Mouse (Mus musculus) myocyte (in vitro differentiated cells): Measurements from ENCODE around the gene Gm37240. TPM values are rescaled to one million over a fixed set of nuclear protein-coding genes. Genes with fewer than 3 reads are reported as not detected.

Experiments used
- H3K27me3 ChIP-seq: one replicate; pipeline ENCODE4 v1.6.1; 2011; ENCODE audit not compliant: control insufficient read depth, insufficient read depth, insufficient read length
- H3K36me3 ChIP-seq: one replicate; pipeline ENCODE4 v1.6.1; 2011; ENCODE audit not compliant: control insufficient read depth, insufficient read depth
- H3K4me2 ChIP-seq: one replicate; pipeline ENCODE4 v1.6.1; 2011; ENCODE audit warnings: low read depth, control low read depth
- H3K4me3 ChIP-seq: one replicate; pipeline ENCODE4 v1.5.1; 2011; ENCODE audit warnings: mild to moderate bottlenecking, control low read depth, moderate library complexity
- H3K79me2 ChIP-seq: one replicate; pipeline ENCODE4 v1.6.1; 2011; ENCODE audit not compliant: control insufficient read depth, insufficient read depth
- H3ac ChIP-seq: one replicate; pipeline ENCODE4 v1.6.1; 2011; ENCODE audit not compliant: control insufficient read depth, insufficient read length
- CEBPB ChIP-seq: IDR thresholded peaks from 2 replicates; pipeline ENCODE4 v1.6.1; 2011; ENCODE audit warnings: mild to moderate bottlenecking, moderate library complexity; ENCODE audit not compliant: poor library complexity, insufficient read depth, severe bottlenecking
- E2F4 ChIP-seq: IDR thresholded peaks from one replicate; pipeline ENCODE4 v1.6.1; 2011; ENCODE audit warnings: mild to moderate bottlenecking, control low read depth, moderate library complexity; ENCODE audit not compliant: insufficient read depth
- MAX ChIP-seq: IDR thresholded peaks from one replicate; pipeline ENCODE4 v1.6.1; 2011; ENCODE audit warnings: low read depth, mild to moderate bottlenecking, control low read depth
- MYOD1 ChIP-seq, 3 experiments: IDR thresholded peaks; one replicate each; pipeline ENCODE4 v1.6.1; 2011; ENCODE audit warnings: control low read depth in 2 of 3, low read depth in 2 of 3, mild to moderate bottlenecking in 2 of 3, moderate library complexity in 1 of 3; ENCODE audit not compliant: insufficient read length in 2 of 3, control insufficient read depth in 1 of 3
- MYOG ChIP-seq, 3 experiments: IDR thresholded peaks; one replicate each; pipeline ENCODE4 v1.6.1; 2011; ENCODE audit warnings: control low read depth in 2 of 3, low read depth in 2 of 3, mild to moderate bottlenecking in 2 of 3; ENCODE audit not compliant: insufficient read length in 2 of 3, control insufficient read depth in 1 of 3, insufficient read depth in 1 of 3
- POLR2A ChIP-seq: IDR thresholded peaks from one replicate; pipeline ENCODE4 v1.6.1; 2011; ENCODE audit warnings: low read depth, mild to moderate bottlenecking, control low read depth, moderate library complexity; ENCODE audit not compliant: insufficient read length
- POLR2AphosphoS2 ChIP-seq: IDR thresholded peaks from one replicate; pipeline ENCODE4 v1.6.1; 2011; ENCODE audit warnings: low read depth, control low read depth; ENCODE audit not compliant: insufficient read length
- REST ChIP-seq: IDR thresholded peaks from one replicate; pipeline ENCODE4 v1.6.1; 2011; ENCODE audit warnings: mild to moderate bottlenecking, control low read depth, moderate library complexity; ENCODE audit not compliant: insufficient read depth, insufficient read length
- SRF ChIP-seq: IDR thresholded peaks from one replicate; pipeline ENCODE4 v1.6.1; 2011; ENCODE audit warnings: low read depth; ENCODE audit not compliant: control insufficient read depth, insufficient read length
- TCF12 ChIP-seq: IDR thresholded peaks from one replicate; pipeline ENCODE4 v1.6.1; 2011; ENCODE audit warnings: mild to moderate bottlenecking, control low read depth; ENCODE audit not compliant: poor library complexity, insufficient read depth, severe bottlenecking
- TCF3 ChIP-seq: IDR thresholded peaks from one replicate; pipeline ENCODE4 v1.6.1; 2011; ENCODE audit warnings: low read depth, control low read depth; ENCODE audit not compliant: insufficient read length
- USF1 ChIP-seq: IDR thresholded peaks from one replicate; pipeline ENCODE4 v1.6.1; 2011; ENCODE audit warnings: low read depth, mild to moderate bottlenecking, control low read depth, moderate library complexity
- polyA plus RNA-seq: library from polyadenylated mRNA; unstranded; fragments of >200 nt; fragmentation: generic; extraction: Trizol; gene quantifications from one replicate; pipeline ENCODE4 v1.2.1, GENCODE M21; 2012; ENCODE audit warnings: missing spikeins

Gene Gm37240
- polyA plus RNA-seq, 1 experiment: 8.7 TPM

- no peaks in the 10 kb centered on the region for H3K79me2 ChIP-seq
- H3K36me3 ChIP-seq: no peaks in the 10 kb centered on the region
- no peak overlapping the region for H3K4me2 ChIP-seq
- H3K4me3 ChIP-seq: no peak overlapping the region
- no peak for TF ChIP-seq SRF
- no peak for TF ChIP-seq MYOG (IDR thresholded peaks at IDR 0.05; ENCODE audit: control insufficient read depth in 1 of 3, insufficient read depth in 1 of 3, insufficient read length in 2 of 3, low read depth in 2 of 3)
- TF ChIP-seq TCF12: no peak
- no peak for TF ChIP-seq USF1
- TF ChIP-seq E2F4: no peak
- TF ChIP-seq TCF3: no peak
- TF ChIP-seq REST: no peak
- no peak for TF ChIP-seq POLR2AphosphoS2
- no peak overlapping the region for H3ac ChIP-seq
- peaks cover 4% of the 10 kb centered on the region for H3K27me3 ChIP-seq
Measured at GRCm38 (mm10) chr3:85024817-85025705, 862.3 kb downstream of the Gm37240 start.

GRCm38 (mm10) chr3:85024237-85024636, 863.1 kb downstream of the Gm37240 start:
- H3ac ChIP-seq: no peak overlapping the region
- no peak for TF ChIP-seq TCF12
- H3K79me2 ChIP-seq: no peaks in the 10 kb centered on the region
- no peak overlapping the region for H3K4me2 ChIP-seq
- H3K4me3 ChIP-seq: no peak overlapping the region
- no peaks in the 10 kb centered on the region for H3K36me3 ChIP-seq
- peaks cover 4% of the 10 kb centered on the region for H3K27me3 ChIP-seq

GRCm38 (mm10) chr3:85022800-85023199, 864.5 kb downstream of the Gm37240 start:
- H3K27me3 ChIP-seq: peaks cover 4% of the 10 kb centered on the region
- no peak overlapping the region for H3K4me3 ChIP-seq
- no peak overlapping the region for H3K4me2 ChIP-seq
- H3K79me2 ChIP-seq: no peaks in the 10 kb centered on the region
- no peaks in the 10 kb centered on the region for H3K36me3 ChIP-seq
- no peak for TF ChIP-seq CEBPB
- TF ChIP-seq SRF: no peak
- no peak for TF ChIP-seq REST
- TF ChIP-seq TCF12: no peak
- TF ChIP-seq E2F4: no peak
- H3ac ChIP-seq: no peak overlapping the region

- Histone ChIP-seq H3ac (no peak overlapping the region), H3K4me3 (no peak overlapping the region), H3K27me3 (peaks cover 4% of the 10 kb centered on the region), H3K79me2 (no peaks in the 10 kb centered on the region), H3K4me2 (no peak overlapping the region), H3K36me3 (no peaks in the 10 kb centered on the region)
- TF ChIP-seq POLR2A (no peak), TCF12 (no peak), E2F4 (no peak), REST (no peak), MYOG (IDR thresholded peaks at IDR 0.05; ENCODE audit: control insufficient read depth in 1 of 3, insufficient read depth in 1 of 3, insufficient read length in 2 of 3, low read depth in 2 of 3) (no peak), SRF (no peak), MAX (no peak), USF1 (no peak), CEBPB (no peak), POLR2AphosphoS2 (no peak), TCF3 (no peak), MYOD1 (IDR thresholded peaks at IDR 0.05; ENCODE audit: control insufficient read depth in 1 of 3, insufficient read length in 2 of 3, low read depth in 2 of 3) (no peak)
Measured at GRCm38 (mm10) chr3:85021816-85022215, 865.5 kb downstream of the Gm37240 start.

GRCm38 (mm10) chr3:85020137-85020536, 867.2 kb downstream of the Gm37240 start:
- Histone ChIP-seq H3K27me3 (peaks cover 4% of the 10 kb centered on the region), H3K4me2 (no peak overlapping the region), H3K79me2 (no peaks in the 10 kb centered on the region), H3ac (no peak overlapping the region), H3K36me3 (no peaks in the 10 kb centered on the region), H3K4me3 (no peak overlapping the region)
- TF ChIP-seq MYOG (IDR thresholded peaks at IDR 0.05; ENCODE audit: control insufficient read depth in 1 of 3, insufficient read depth in 1 of 3, insufficient read length in 2 of 3, low read depth in 2 of 3) (no peak), SRF (no peak), MYOD1 (IDR thresholded peaks at IDR 0.05; ENCODE audit: control insufficient read depth in 1 of 3, insufficient read length in 2 of 3, low read depth in 2 of 3) (no peak), TCF3 (no peak), E2F4 (no peak), CEBPB (no peak), MAX (no peak), USF1 (no peak), REST (no peak), POLR2AphosphoS2 (no peak), POLR2A (no peak), TCF12 (no peak)
